Mouse (Mus musculus) forebrain, postnatal 0 days (tissue): ENCODE measurements around the gene Gm49510. TPM values are rescaled to one million over a fixed set of nuclear protein-coding genes. Genes with fewer than 3 reads are reported as not detected.

Experiments used
- ATAC-seq: fragments of 200-750 bp; cut with Nextera tagmentation; 2 replicates; pipeline ENCODE4 v1.8.0; 2017; ENCODE audit warnings: mild to moderate bottlenecking, moderate library complexity
- DNase-seq: peaks from one replicate; pipeline ENCODE4 v3.0.0-alpha.2; 2015
- H3K27ac ChIP-seq: fragments of 300-500 bp; sonication (generic); 2 replicates; pipeline ENCODE4 v1.5.1; 2014; ENCODE audit warnings: low read depth, mild to moderate bottlenecking, antibody characterized with exemption, low read length, moderate library complexity, mixed read lengths
- H3K27me3 ChIP-seq: fragments of 300-500 bp; sonication (generic); 2 replicates; pipeline ENCODE4 v1.6.1; 2014; ENCODE audit warnings: mild to moderate bottlenecking, low read length, mixed read lengths; ENCODE audit not compliant: insufficient read depth
- H3K36me3 ChIP-seq: fragments of 300-500 bp; sonication (generic); 2 replicates; pipeline ENCODE4 v1.6.1; 2014; ENCODE audit warnings: mild to moderate bottlenecking, moderate library complexity; ENCODE audit not compliant: insufficient read depth
- H3K4me1 ChIP-seq: fragments of 300-500 bp; sonication (generic); 2 replicates; pipeline ENCODE4 v1.6.1; 2014; ENCODE audit warnings: antibody characterized with exemption; ENCODE audit not compliant: insufficient read depth
- H3K4me2 ChIP-seq: fragments of 300-500 bp; sonication (generic); 2 replicates; pipeline ENCODE4 v1.6.1; 2014; ENCODE audit warnings: low read depth, mild to moderate bottlenecking, moderate library complexity
- H3K4me3 ChIP-seq: fragments of 300-500 bp; sonication (generic); 2 replicates; pipeline ENCODE4 v1.5.1; 2014; ENCODE audit warnings: low read depth, low read length, mixed read lengths
- H3K9ac ChIP-seq: fragments of 300-500 bp; sonication (generic); 2 replicates; pipeline ENCODE4 v1.6.1; 2014; ENCODE audit warnings: mild to moderate bottlenecking
- H3K9me3 ChIP-seq: fragments of 300-500 bp; sonication (generic); 2 replicates; pipeline ENCODE4 v1.6.1; 2016; ENCODE audit warnings: low read length
- CTCF ChIP-seq: sonication (generic); IDR thresholded peaks from 2 replicates; pipeline ENCODE4 v1.5.1; 2016; ENCODE audit warnings: antibody characterized with exemption, control low read depth, low read depth
- WGBS: fragments of 180-500 bp; shearing (Covaris S2); extraction: QIAGEN DNeasy Blood & Tissue Kit; methylation state at CpG from one replicate; pipeline ENCODE4 v1.1.7; 2014; 5-methylcytosine and 5-hydroxymethylcytosine counted together
- polyA plus RNA-seq: library from polyadenylated mRNA; unstranded; fragments of >200 nt; fragmentation: Nextera tagmentation; extraction: Ambion mirVana; gene quantifications from 2 replicates; pipeline ENCODE4 v1.2.1, GENCODE M21; 2015
- total RNA-seq: library from RNA; depleted of rRNA; stranded (reverse); fragments of >200 nt; gene quantifications from 2 replicates; pipeline ENCODE4 v1.2.3, GENCODE M21; 2014

The Gm49510 gene
- total and polyA plus RNA-seq, 2 experiments from 2014 or later, result not detected

- Histone ChIP-seq H3K9ac (no peak overlapping the region), H3K4me1 (no peaks in the 10 kb centered on the region), H3K27ac (no peak overlapping the region), H3K36me3 (peaks cover 27% of the 10 kb centered on the region), H3K4me2 (no peak overlapping the region), H3K4me3 (no peak overlapping the region), H3K9me3 (no peaks in the 10 kb centered on the region), H3K27me3 (0 out of 2 replicates have a peak, but pooled peaks cover 4% of the 10 kb centered on the region)
- WGBS, result 82% methylated on average over 2 of the region's 2 CpGs
- ATAC-seq (no peak), DNase-seq (no peak)
- TF ChIP-seq CTCF, result no peak
Measured at GRCm38 (mm10) chr15:78895741-78896140, 3.7 kb upstream of the Gm49510 start.

DNA sequence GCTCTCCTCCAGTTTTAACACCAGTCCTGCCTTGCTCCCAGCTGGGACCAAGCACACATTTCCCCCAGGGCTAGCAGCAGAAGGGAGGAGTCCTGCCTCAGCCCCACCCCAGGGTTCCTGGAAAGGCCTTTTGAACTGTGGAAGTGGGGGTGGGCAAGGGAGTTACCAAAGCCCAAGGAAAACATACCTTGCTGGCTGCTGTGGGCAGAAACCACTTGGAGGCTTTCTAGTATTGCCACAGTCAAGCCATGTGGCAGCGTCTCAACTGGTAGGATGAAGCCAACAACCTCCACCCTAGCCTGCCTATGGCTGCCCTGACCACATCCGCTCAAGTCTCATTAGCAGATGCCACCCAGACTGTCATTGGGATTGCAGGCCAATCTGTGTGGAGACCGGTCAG lies 3.3 kb upstream of the Gm49510 start:
- TF ChIP-seq CTCF, result no peak
- Histone ChIP-seq H3K27me3 (0 out of 2 replicates have a peak, but pooled peaks cover 4% of the 10 kb centered on the region), H3K4me3 (no peak overlapping the region), H3K27ac (no peak overlapping the region), H3K36me3 (peaks cover 23% of the 10 kb centered on the region), H3K4me2 (no peak overlapping the region), H3K4me1 (no peaks in the 10 kb centered on the region), H3K9me3 (no peaks in the 10 kb centered on the region), H3K9ac (no peak overlapping the region)
- no peak for DNase-seq
- no peak for ATAC-seq
- 86% methylated on average over 3 of the region's 3 CpGs for WGBS

GRCm38 (mm10) chr15:78897488-78897887 lies 2.0 kb upstream of the Gm49510 start:
- H3K4me1 ChIP-seq, result no peaks in the 10 kb centered on the region
- no peak overlapping the region for H3K9ac ChIP-seq
- no peak overlapping the region for H3K27ac ChIP-seq
- no peak for TF ChIP-seq CTCF
- no peak overlapping the region for H3K4me2 ChIP-seq
- H3K9me3 ChIP-seq, result no peaks in the 10 kb centered on the region
- peaks cover 10% of the 10 kb centered on the region for H3K36me3 ChIP-seq
- ATAC-seq (no peak), DNase-seq (no peak)
- WGBS, result 92% methylated on average over 4 of the region's 4 CpGs
- H3K27me3 ChIP-seq, result 0 out of 2 replicates have a peak, but pooled peaks cover 4% of the 10 kb centered on the region
- no peak overlapping the region for H3K4me3 ChIP-seq

DNA sequence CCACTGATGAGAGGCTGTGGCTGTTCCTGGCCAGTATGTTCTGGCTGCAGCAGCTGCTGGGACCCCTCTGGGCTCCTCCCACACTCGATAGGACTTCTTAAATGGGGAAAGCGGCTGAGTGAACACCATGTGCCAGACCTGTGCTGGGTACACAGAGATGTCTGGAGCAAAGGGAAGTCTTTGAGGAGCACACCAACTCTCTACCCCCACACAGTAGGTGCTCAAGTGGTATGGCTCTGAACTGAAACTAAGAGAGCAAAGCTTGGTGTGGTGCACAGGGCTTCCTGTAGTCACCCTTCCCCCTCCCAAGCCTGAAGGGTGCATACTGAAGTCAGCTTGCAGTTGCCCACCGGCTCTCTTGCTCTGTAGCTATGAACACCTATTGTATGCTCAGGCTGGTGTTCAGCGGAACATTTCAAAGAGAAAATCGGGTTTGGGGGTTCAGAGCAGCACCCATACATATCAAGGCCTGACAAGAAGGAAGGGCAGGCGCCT lies 913 bp upstream of the Gm49510 start:
- Histone ChIP-seq H3K4me2 (no peak overlapping the region), H3K4me3 (no peak overlapping the region), H3K36me3 (no peaks in the 10 kb centered on the region; the same call in 1 of the 2 replicates), H3K9ac (no peak overlapping the region), H3K4me1 (no peaks in the 10 kb centered on the region), H3K9me3 (no peaks in the 10 kb centered on the region), H3K27ac (no peak overlapping the region), H3K27me3 (0 out of 2 replicates have a peak, but pooled peaks cover 4% of the 10 kb centered on the region)
- no peak for TF ChIP-seq CTCF
- ATAC-seq, result no peak
- DNase-seq, result no peak
- WGBS, result 59% methylated on average over 6 of the region's 6 CpGs

DNA sequence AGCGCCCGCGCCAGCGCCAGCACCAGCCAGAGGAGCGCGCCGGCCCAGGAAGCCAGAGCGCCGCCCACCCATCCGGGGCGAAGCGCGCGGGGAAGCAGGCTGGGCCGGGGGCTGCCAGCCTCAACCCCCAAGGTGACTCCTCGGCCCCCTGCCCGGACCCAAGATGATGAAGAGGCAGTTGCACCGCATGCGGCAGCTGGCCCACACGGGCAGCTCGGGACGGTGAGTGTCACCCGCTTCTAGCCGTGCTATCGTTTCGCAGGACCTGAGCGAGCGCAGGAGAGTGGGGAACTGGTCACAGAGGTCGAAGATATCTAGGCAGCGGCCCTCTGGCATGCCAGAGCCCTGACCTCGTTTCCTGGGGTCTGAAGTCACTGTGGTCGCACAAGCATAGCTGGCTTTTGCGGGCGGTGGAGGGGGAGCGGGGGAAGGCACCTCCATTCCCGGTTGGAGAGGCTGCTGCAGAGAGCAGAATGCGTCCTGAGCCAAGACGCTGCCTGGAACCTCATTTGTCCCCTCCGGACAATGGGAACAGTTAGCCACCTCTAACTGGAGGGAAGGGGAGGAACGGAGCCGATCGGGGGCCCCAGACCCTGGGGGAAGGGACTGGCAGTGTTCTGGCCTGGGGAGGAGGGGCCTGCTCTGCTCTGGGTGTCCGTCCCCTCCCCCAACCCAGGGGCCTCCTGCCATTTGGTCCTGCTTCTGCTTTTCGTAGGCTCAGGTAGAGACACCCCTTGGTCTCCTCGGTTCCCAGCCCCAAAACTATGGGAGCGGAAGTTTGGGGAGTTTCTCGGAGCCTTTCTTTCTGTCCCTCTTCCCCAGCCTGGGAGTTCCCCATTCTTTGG lies 495 bp downstream of the Gm49510 start, which contains the start of gene Sh3bp1:
Gene Sh3bp1, plus strand, starts transcription at position 29 of the 845 bp plus-strand sequence.
- peak; percentile 50 for DNase-seq

DNA sequence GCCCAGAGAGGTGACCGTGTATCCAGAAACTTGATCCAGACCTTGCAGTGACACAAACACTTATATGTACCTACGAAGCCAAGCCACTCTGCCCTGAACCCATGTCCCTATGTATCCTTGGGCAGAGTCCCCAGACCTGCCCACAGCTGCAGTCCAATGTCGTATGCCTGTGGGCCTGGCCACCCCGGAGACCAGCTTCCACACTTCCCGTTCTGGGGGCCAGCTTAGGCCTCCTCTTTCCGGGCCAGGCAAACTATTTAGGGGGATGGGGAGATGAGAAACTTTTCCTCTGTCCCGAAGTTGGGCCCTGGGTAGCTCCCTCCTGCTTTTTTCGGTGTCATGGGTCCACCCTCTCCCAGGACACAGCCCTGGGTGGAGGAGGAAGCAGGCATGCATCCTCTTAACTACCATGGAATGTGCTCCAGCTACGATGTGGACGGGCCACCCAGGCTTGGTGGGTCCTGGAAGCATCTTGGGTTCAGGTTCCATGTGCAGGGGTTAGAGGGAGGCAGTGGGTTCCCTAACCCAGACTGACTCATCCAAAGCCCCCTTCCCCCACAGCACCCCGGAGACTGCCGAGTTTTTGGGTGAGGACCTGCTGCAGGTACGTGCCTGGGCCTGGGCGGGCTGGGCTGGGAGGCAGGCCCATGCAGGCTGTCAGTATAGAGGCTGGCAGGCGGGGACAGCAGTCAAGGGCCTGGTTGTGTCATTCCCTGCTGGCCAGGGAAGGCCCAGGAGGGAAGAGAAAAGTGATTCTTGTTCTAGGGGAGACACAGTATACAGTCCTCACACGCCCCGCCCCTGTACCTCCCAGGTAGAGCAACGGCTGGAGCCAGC lies 1.3 kb downstream of the Gm49510 start:
- Histone ChIP-seq H3K4me3 (peak overlapping the region; percentile 48), H3K4me1 (no peaks in the 10 kb centered on the region), H3K9ac (peak overlapping the region; percentile 56; the same call in 1 of the 2 replicates), H3K4me2 (peak overlapping the region; percentile 98), H3K36me3 (no peaks in the 10 kb centered on the region), H3K27ac (no peak overlapping the region), H3K27me3 (0 out of 2 replicates have a peak, but pooled peaks cover 4% of the 10 kb centered on the region), H3K9me3 (no peaks in the 10 kb centered on the region)
- WGBS, result 30% methylated on average over 18 of the region's 18 CpGs
- DNase-seq (no peak), ATAC-seq (no peak)
- no peak for TF ChIP-seq CTCF

More for the DNA sequence above, 495 bp downstream of the Gm49510 start, which contains the start of gene Sh3bp1:
- 2% methylated on average over 46 of the region's 47 CpGs for WGBS
- no peaks in the 10 kb centered on the region for H3K4me1 ChIP-seq
- H3K36me3 ChIP-seq, result no peaks in the 10 kb centered on the region
- H3K27ac ChIP-seq, result 0 out of 2 replicates have a peak within 1 kb of the TSS, but pooled peaks have one; percentile 35
- no peak for TF ChIP-seq CTCF
- peak within 1 kb of the TSS; percentile 48 for H3K4me3 ChIP-seq
- ATAC-seq, result peak; percentile 59; the same call in 1 of the 2 replicates
- H3K4me2 ChIP-seq, result peak within 1 kb of the TSS; percentile 98
- no peaks in the 10 kb centered on the region for H3K9me3 ChIP-seq
- H3K27me3 ChIP-seq, result 0 out of 2 replicates have a peak, but pooled peaks cover 4% of the 10 kb centered on the region
- peak within 1 kb of the TSS; percentile 56 for H3K9ac ChIP-seq
